Mouse (Mus musculus): ENCODE results near the gene Nrxn2. TPM values are rescaled to one million over a fixed set of nuclear protein-coding genes. Genes with fewer than 3 reads are reported as not detected.
A peak's percentile ranks its signal among the peaks of the same experiment; 100 is the strongest.

Nrxn2 gene
- polyA plus RNA-seq, 1 experiment: 393 TPM

- no peak for DNase-seq (ENCODE audit: extremely low spot score in 1 of 2, low spot score in 1 of 2)
These were observed 115.0 kb downstream of the Nrxn2 start for GRCm38 (mm10) chr19:6533290-6534117.

- no peak for DNase-seq (ENCODE audit: extremely low spot score in 1 of 2, low spot score in 1 of 2)
These were observed 115.5 kb downstream of the Nrxn2 start for GRCm38 (mm10) chr19:6534118-6534415.

GRCm38 (mm10) chr19:6536201-6536600 is 117.7 kb downstream of the Nrxn2 start:
- DNase-seq (ENCODE audit: extremely low spot score in 1 of 2, low spot score in 1 of 2): no peak

- DNase-seq (ENCODE audit: extremely low spot score in 1 of 2, low spot score in 1 of 2): no peak
These were observed 118.2 kb downstream of the Nrxn2 start for GRCm38 (mm10) chr19:6536696-6537095.

- DNase-seq (ENCODE audit: extremely low spot score in 1 of 2, low spot score in 1 of 2): no peak
These were observed 119.0 kb downstream of the Nrxn2 start for GRCm38 (mm10) chr19:6537526-6537925.

- DNase-seq (ENCODE audit: extremely low spot score in 1 of 2, low spot score in 1 of 2): no peak
These were observed 120.0 kb downstream of the Nrxn2 start for GRCm38 (mm10) chr19:6538546-6538945.

- no peak for DNase-seq (ENCODE audit: extremely low spot score in 1 of 2, low spot score in 1 of 2)
These were observed 121.1 kb downstream of the Nrxn2 start for GRCm38 (mm10) chr19:6539592-6539991.

GRCm38 (mm10) chr19:6540191-6540590 is 121.7 kb downstream of the Nrxn2 start:
- DNase-seq (ENCODE audit: extremely low spot score in 1 of 2, low spot score in 1 of 2): no peak

GRCm38 (mm10) chr19:6541521-6541920 is 123.0 kb downstream of the Nrxn2 start:
- no peak for DNase-seq (ENCODE audit: extremely low spot score in 1 of 2, low spot score in 1 of 2)

GRCm38 (mm10) chr19:6542367-6543034 is 124.0 kb downstream of the Nrxn2 start, which contains the start of gene Slc22a12:
Slc22a12 (minus strand) TSS chr19:6543032.
- DNase-seq (ENCODE audit: extremely low spot score in 1 of 2, low spot score in 1 of 2): no peak

GRCm38 (mm10) chr19:6543035-6543383 is 124.5 kb downstream of the Nrxn2 start:
- no peak for DNase-seq (ENCODE audit: extremely low spot score in 1 of 2, low spot score in 1 of 2)

GRCm38 (mm10) chr19:6543518-6543917 is 125.0 kb downstream of the Nrxn2 start:
- DNase-seq (ENCODE audit: extremely low spot score in 1 of 2, low spot score in 1 of 2): no peak

- no peak for DNase-seq (ENCODE audit: extremely low spot score in 1 of 2, low spot score in 1 of 2)
These were observed 126.2 kb downstream of the Nrxn2 start for GRCm38 (mm10) chr19:6544712-6545111.

- DNase-seq (ENCODE audit: extremely low spot score in 1 of 2, low spot score in 1 of 2): no peak
These were observed 127.0 kb downstream of the Nrxn2 start for GRCm38 (mm10) chr19:6545481-6545880.

- DNase-seq (ENCODE audit: extremely low spot score in 1 of 2, low spot score in 1 of 2): no peak
These were observed 127.6 kb downstream of the Nrxn2 start for GRCm38 (mm10) chr19:6546096-6546495.

GRCm38 (mm10) chr19:6547801-6548200 is 129.3 kb downstream of the Nrxn2 start:
- DNase-seq (ENCODE audit: extremely low spot score in 1 of 2, low spot score in 1 of 2): no peak

- DNase-seq (ENCODE audit: extremely low spot score in 1 of 2, low spot score in 1 of 2): no peak
These were observed 130.2 kb downstream of the Nrxn2 start for GRCm38 (mm10) chr19:6548431-6549410.

- DNase-seq (ENCODE audit: extremely low spot score in 1 of 2, low spot score in 1 of 2): peak in 1 of 2 experiments; percentile 59
These were observed 131.0 kb downstream of the Nrxn2 start for GRCm38 (mm10) chr19:6549566-6549965.

GRCm38 (mm10) chr19:6551215-6551614 is 132.7 kb downstream of the Nrxn2 start:
- no peak for DNase-seq (ENCODE audit: extremely low spot score in 1 of 2, low spot score in 1 of 2)

- DNase-seq (ENCODE audit: extremely low spot score in 1 of 2, low spot score in 1 of 2): peak in 1 of 2 experiments; percentile 73
These were observed 133.9 kb downstream of the Nrxn2 start for GRCm38 (mm10) chr19:6552302-6553028.
